Mouse (Mus musculus) ES-Bruce4 (cell line): ENCODE data around the gene Prcp. TPM values are rescaled to one million over a fixed set of nuclear protein-coding genes. Genes with fewer than 3 reads are reported as not detected.
A peak's percentile ranks its signal among the peaks of the same experiment; 100 is the strongest.
"Not testable (repeated sequence)": the region's sequence is repeated elsewhere in the genome, so short reads cannot be mapped to it uniquely, and the experiment has no call there.

Experiments
- H3K27ac ChIP-seq: 2 replicates; pipeline ENCODE4 v1.5.1; 2012; ENCODE audit warnings: low read length, inconsistent platforms; ENCODE audit not compliant: insufficient read depth
- H3K27me3 ChIP-seq: 2 replicates; pipeline ENCODE4 v1.6.1; 2012; ENCODE audit warnings: mild to moderate bottlenecking, low read length, inconsistent platforms; ENCODE audit not compliant: control insufficient read depth, poor library complexity, insufficient read depth, severe bottlenecking
- H3K36me3 ChIP-seq: 2 replicates; pipeline ENCODE4 v1.6.1; 2012; ENCODE audit warnings: inconsistent platforms, mild to moderate bottlenecking, low read length, moderate library complexity; ENCODE audit not compliant: control insufficient read depth, poor library complexity, insufficient read depth, severe bottlenecking
- H3K4me1 ChIP-seq: one replicate; pipeline ENCODE4 v1.8.1; 2011; ENCODE audit warnings: low read length; ENCODE audit not compliant: control insufficient read depth, insufficient read depth
- H3K4me3 ChIP-seq: 2 replicates; pipeline ENCODE4 v1.5.1; 2011; ENCODE audit warnings: low read depth, mild to moderate bottlenecking, low read length
- H3K9ac ChIP-seq: 2 replicates; pipeline ENCODE4 v1.6.1; 2012; ENCODE audit warnings: low read depth, mild to moderate bottlenecking, inconsistent platforms; ENCODE audit not compliant: poor library complexity, severe bottlenecking
- H3K9me3 ChIP-seq: replicated peaks from 2 replicates; pipeline ENCODE4 v1.6.1; 2012; ENCODE audit warnings: mild to moderate bottlenecking, low read length, inconsistent platforms; ENCODE audit not compliant: control insufficient read depth, poor library complexity, insufficient read depth, severe bottlenecking
- CTCF ChIP-seq: IDR thresholded peaks from one replicate; pipeline ENCODE4 v1.8.1; 2011; ENCODE audit warnings: low read depth, low read length
- EP300 ChIP-seq: IDR thresholded peaks from 2 replicates; pipeline ENCODE4 v1.6.1; 2011; ENCODE audit warnings: low read depth, low read length; ENCODE audit not compliant: insufficient read depth
- POLR2A ChIP-seq: IDR thresholded peaks from one replicate; pipeline ENCODE4 v1.8.1; 2011; ENCODE audit warnings: low read length; ENCODE audit not compliant: insufficient read depth
- polyA plus RNA-seq: library from polyadenylated mRNA; stranded (reverse); fragments of >200 nt; gene quantifications from 2 replicates; pipeline ENCODE4 v1.2.4, GENCODE M21; 2011; ENCODE audit warnings: low read depth; ENCODE audit not compliant: missing spikeins, insufficient read depth, insufficient read length

The Prcp gene
- polyA plus RNA-seq, 1 experiment = 38.8 TPM

- no peak overlapping the region for H3K4me3 ChIP-seq
- H3K9ac ChIP-seq = no peak overlapping the region
- H3K27me3 ChIP-seq = 0 out of 2 replicates have a peak, but pooled peaks cover 1% of the 10 kb centered on the region
- H3K27ac ChIP-seq = no peak overlapping the region
- H3K9me3 ChIP-seq = no peaks in the 10 kb centered on the region
- no peaks in the 10 kb centered on the region for H3K36me3 ChIP-seq
- no peaks in the 10 kb centered on the region for H3K4me1 ChIP-seq
- no peak for TF ChIP-seq POLR2A
- TF ChIP-seq CTCF = peak; percentile 50
Measured at GRCm38 (mm10) chr7:92967381-92968127, 93.3 kb downstream of the Prcp start.

GRCm38 (mm10) chr7:92977429-92977828, 103.2 kb downstream of the Prcp start:
- no peak overlapping the region for H3K27ac ChIP-seq
- no peaks in the 10 kb centered on the region for H3K27me3 ChIP-seq
- H3K9ac ChIP-seq = no peak overlapping the region
- H3K4me1 ChIP-seq = no peaks in the 10 kb centered on the region
- no peaks in the 10 kb centered on the region for H3K36me3 ChIP-seq
- no peaks in the 10 kb centered on the region for H3K9me3 ChIP-seq
- TF ChIP-seq CTCF = no peak
- no peak for TF ChIP-seq POLR2A
- no peak for TF ChIP-seq EP300
- no peak overlapping the region for H3K4me3 ChIP-seq

GRCm38 (mm10) chr7:92978225-92978624, 104.0 kb downstream of the Prcp start:
- H3K9ac ChIP-seq = no peak overlapping the region
- no peaks in the 10 kb centered on the region for H3K9me3 ChIP-seq
- H3K27ac ChIP-seq = no peak overlapping the region
- H3K4me3 ChIP-seq = no peak overlapping the region
- no peaks in the 10 kb centered on the region for H3K4me1 ChIP-seq
- no peaks in the 10 kb centered on the region for H3K27me3 ChIP-seq
- TF ChIP-seq POLR2A (no peak), CTCF (no peak), EP300 (no peak)
- H3K36me3 ChIP-seq = no peaks in the 10 kb centered on the region

- H3K27ac ChIP-seq, H3K27me3 ChIP-seq, H3K36me3 ChIP-seq, H3K4me3 ChIP-seq, H3K9ac ChIP-seq, H3K9me3 ChIP-seq, H3K4me1 ChIP-seq: not testable (repeated sequence)
Measured at GRCm38 (mm10) chr7:92978720-92979119, 104.5 kb downstream of the Prcp start.

GRCm38 (mm10) chr7:92980741-92981140, 106.5 kb downstream of the Prcp start:
- Histone ChIP-seq H3K27ac (no peak overlapping the region), H3K27me3 (no peaks in the 10 kb centered on the region), H3K4me1 (no peaks in the 10 kb centered on the region), H3K9ac (no peak overlapping the region), H3K36me3 (no peaks in the 10 kb centered on the region), H3K9me3 (no peaks in the 10 kb centered on the region), H3K4me3 (no peak overlapping the region)
- TF ChIP-seq POLR2A (no peak), EP300 (no peak), CTCF (no peak)

GRCm38 (mm10) chr7:92981864-92982263, 107.6 kb downstream of the Prcp start:
- TF ChIP-seq EP300 (no peak), CTCF (no peak), POLR2A (no peak)
- H3K36me3 ChIP-seq = no peaks in the 10 kb centered on the region
- H3K27me3 ChIP-seq = no peaks in the 10 kb centered on the region
- H3K4me1 ChIP-seq = no peaks in the 10 kb centered on the region
- no peak overlapping the region for H3K27ac ChIP-seq
- no peak overlapping the region for H3K9ac ChIP-seq
- no peak overlapping the region for H3K4me3 ChIP-seq
- no peaks in the 10 kb centered on the region for H3K9me3 ChIP-seq

Other genes starting within 250 kb of the Prcp start
- 2.1 and 2.5 TPM in 2 replicates for gene Ankrd42, start 237.3 kb upstream of the Prcp start, polyA plus RNA-seq
- 63.2 and 64.1 TPM in 2 replicates for gene Pcf11, start 204.5 kb upstream of the Prcp start, polyA plus RNA-seq
- gene Rab30, start 132.9 kb upstream of the Prcp start, polyA plus RNA-seq = 3.7 and 5.9 TPM in 2 replicates
- 64.5 and 69.3 TPM in 2 replicates for gene Ddias, start 223 bp upstream of the Prcp start, polyA plus RNA-seq
- 0.44 and 0.70 TPM in 2 replicates for gene Fam181b, start 205.4 kb downstream of the Prcp start, polyA plus RNA-seq